Mouse (Mus musculus): Measurements from ENCODE around the gene Ercc5.

Gene Ercc5

DNA sequence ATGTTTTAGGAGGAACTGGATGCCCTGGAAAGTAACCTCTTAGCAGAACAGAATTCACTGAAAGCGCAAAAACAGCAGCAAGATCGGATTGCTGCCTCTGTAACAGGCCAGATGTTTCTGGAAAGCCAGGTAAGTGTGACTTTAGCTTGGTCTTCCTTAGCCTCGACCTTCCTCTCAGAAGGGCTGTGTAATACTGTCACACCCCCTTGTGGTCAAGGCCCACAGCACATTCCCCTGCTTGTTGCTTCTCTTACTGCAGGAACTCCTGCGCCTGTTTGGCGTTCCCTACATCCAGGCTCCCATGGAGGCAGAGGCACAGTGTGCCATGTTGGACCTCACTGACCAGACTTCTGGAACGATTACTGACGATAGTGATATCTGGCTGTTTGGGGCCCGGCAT lies 26.4 kb downstream of the Ercc5 start:
- DNase-seq (ENCODE audit: low spot score in 2 of 2), result no peak

DNA sequence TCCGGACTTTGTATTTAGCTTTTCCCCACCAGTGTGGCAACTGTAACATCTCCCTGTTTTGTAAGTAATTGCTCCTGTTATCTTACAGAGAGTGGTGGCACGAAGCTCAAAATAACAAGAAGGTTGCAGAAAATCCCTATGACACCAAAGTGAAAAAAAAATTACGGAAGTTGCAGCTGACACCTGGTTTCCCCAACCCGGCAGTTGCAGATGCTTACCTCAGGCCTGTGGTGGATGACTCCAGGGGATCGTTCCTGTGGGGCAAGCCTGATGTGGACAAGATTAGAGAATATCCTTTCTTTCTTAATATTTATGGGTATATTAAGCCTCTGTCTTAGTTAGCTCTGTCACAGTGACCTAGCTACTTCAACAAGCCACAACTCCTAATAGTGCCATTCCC lies 30.5 kb downstream of the Ercc5 start:
- DNase-seq (ENCODE audit: low spot score in 2 of 2), result no peak

DNA sequence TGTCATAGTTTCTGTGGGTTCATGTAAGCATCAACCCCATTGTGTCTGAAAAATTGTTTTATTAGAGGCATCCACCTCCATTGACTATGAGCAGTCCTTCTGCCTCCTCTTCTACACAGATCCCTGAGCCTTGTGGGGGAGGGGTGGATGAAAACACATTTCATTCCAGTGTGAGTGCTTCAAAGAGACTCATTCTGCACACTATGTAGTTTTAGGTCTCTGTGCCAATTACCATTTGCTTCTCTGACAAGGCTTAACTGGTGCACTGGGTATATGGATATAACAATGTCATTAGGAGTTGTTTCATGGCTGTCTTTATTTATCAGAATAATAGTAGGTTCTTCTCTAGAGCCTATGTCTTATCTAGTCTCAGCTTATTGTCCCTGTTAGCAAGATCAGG lies 38.9 kb downstream of the Ercc5 start:
- no peak for DNase-seq (ENCODE audit: low spot score in 2 of 2)

DNA sequence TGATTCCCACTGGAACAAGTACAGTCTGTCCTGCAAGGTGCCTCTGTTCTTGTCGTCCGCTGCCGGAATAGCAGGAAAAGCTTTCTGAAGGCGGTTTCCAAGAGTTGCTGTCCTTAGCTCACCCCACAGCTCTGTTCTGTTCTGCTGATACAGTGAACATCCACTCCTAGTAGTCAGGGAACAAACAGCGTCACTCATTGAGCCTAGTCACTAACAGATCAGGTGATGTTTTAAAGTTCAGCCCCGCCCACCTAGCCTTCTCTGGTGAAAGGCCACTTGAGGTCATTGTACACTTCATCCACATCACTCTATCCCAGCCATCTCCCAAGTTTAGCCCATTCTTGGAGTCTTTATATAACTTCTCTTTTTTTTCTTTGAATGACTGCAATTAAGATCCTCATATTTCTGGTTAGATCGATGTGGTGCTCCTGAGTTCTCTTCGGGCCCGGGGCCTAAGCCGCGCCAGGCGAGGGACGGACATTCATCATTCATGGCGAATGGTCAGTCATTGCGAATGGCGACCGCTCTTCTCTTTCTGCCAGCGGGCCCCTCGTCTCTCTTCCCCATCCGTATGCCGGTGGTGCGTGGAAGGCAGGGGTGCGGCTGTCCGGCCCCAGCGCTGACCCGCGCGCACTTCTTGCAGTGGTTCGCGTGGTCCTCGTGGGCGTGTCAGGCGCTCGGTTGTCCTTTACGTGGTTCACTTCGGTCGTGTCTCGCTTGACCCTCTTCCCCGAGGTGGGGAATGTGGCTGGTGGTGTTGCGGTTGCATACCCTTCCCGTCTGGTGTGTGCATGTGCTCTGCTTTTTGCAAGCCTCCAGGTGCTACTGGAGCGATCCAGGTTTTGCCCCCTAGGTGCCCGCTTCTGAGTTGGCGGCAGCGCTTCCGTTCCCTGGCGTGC lies 51.0 kb downstream of the Ercc5 start:
- peak; percentile 41 to 61 for DNase-seq (ENCODE audit: low spot score in 2 of 2)

DNA sequence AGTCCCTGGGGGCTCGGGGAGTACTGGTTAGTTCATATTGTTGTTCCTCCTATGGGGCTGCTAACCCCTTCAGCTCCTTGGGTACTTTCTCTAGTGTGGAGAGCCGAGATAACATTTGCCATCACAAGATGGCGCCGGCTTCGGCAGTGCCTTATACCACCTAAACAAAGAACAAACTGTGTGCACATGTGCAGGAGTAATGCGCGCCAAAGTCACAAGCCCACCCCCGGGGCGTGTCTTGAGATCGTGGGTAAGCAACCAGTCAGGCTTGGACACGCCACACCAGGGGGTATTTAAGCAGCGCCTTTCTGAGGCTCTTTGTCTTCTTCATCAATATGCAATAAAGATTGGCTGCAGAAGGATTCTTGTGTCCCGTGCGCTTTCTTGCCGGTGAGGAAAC lies 55.3 kb downstream of the Ercc5 start:
- no peak for DNase-seq (ENCODE audit: low spot score in 2 of 2)

DNA sequence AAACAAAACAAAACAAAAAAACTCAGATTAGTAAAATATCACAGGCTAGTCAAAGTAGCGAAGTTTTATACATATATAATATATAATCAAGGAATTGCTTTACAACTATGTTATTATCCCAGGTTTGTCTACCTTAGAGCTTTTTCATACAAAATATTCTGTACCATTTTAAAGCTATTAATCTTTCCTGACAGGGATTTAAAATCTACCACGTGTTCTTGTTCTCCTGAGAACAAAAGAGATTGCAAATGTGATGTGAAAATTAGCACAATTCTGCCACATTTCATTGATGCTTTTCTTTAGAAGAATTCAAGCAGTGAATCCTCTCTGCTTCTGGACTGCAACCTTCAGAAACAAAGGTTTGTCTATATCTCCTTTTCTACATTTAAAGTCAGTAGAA lies 66.9 kb downstream of the Ercc5 start:
- no peak for DNase-seq (ENCODE audit: low spot score in 2 of 2)

DNA sequence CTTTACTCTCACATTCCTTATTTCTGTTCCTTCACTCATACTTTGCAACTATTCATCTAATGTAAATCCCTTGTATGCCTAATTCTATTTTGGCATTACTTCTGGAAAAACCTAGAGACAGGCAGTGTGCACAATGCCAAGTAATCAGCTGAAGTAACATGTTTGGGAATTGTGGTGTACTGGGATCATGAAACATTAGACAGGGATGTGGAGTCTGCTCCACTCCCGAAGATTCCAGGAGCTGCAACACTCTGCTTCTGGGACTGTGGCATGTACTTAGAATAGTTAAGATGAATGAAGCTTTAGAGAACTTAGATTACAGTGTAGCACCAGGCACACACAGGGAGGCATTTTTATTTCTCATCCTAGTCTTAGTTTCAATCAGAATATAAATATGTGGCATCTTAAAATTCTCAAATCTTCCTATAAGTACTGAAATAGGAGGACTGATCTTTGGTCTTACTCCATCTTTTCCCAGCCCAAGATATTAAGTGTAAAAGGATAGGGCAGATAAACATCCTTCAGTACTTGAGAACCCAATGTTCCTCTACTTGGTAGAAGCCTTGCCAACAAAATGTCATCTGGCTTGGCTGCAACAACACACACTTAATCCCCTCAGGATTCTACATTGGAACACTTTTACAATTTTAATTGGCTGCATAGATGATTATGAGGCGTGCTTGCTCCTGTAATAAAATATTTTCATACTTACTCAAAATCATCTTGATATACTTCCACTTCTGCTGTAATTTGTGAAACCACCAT lies 69.0 kb downstream of the Ercc5 start:
- no peak for DNase-seq (ENCODE audit: low spot score in 2 of 2)

DNA sequence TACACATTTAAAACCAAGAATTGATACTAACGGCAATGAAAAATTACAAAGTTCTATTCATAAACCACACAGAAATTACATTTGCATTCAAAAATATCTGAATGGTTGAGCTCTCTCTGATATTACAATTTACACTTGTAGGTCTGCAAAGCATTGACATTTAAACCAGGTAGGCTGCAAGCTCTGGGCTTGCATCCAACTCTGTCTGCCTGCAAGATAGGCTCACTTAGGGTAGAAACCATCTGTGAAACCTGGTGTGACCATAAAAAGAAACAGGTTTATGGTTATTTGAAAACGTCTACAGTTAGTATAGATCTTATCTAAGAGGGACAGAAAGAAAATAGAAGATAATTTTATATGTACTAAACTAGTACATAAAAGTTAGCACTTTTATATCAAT lies 69.6 kb downstream of the Ercc5 start:
- DNase-seq (ENCODE audit: low spot score in 2 of 2), result no peak

DNA sequence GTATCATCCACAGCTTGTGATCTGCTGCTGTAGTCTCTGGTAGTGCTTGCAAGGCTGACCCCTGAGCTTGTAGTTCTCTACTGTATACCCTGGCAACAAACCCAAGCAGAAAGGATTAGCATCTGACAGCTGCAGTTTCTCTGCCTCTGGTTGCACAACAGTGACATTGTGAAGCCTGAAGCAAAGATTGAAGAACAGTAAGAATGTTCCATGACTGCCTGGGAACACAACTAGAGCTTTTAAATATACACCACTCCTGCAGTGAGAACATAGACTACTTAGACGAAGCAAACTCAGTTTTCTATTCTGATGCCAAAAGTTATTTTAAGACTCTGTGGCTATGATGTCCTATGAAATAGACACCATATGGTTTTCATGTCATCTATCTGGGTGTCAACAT lies 71.3 kb downstream of the Ercc5 start, which contains the start of gene Mettl21e:
Gene Mettl21e (minus strand): TSS at position 86 of the 400 bp plus-strand sequence.
- DNase-seq (ENCODE audit: low spot score in 2 of 2), result no peak

DNA sequence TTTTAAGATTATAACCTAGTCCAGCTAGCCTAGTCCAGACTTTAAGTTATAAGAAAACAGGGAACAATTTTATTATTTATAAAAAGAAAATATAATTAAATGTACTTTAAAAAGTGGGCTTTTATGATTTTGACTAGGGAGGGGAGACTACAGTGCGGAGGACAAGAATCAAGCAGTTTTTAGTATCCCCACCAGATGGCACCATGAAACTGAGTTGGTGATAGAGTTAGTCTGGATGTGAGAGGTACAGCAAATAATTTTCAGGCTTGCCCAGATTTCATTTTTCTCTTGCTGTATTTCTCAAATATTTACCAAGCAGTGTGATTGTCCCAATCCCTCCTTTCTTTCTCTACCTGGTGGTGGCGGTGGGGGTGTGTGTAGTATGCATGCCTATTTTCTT lies 81.5 kb downstream of the Ercc5 start:
- DNase-seq (ENCODE audit: low spot score in 2 of 2), result peak in 1 of 2 experiments; percentile 48
